Mouse (Mus musculus) ES-Bruce4 (cell line): ENCODE data around the gene Rab1a. TPM values are rescaled to one million over a fixed set of nuclear protein-coding genes. Genes with fewer than 3 reads are reported as not detected.

Experiments
- H3K27ac ChIP-seq: 2 replicates; pipeline ENCODE4 v1.5.1; 2012; ENCODE audit warnings: low read length, inconsistent platforms; ENCODE audit not compliant: insufficient read depth
- H3K27me3 ChIP-seq: 2 replicates; pipeline ENCODE4 v1.6.1; 2012; ENCODE audit warnings: mild to moderate bottlenecking, low read length, inconsistent platforms; ENCODE audit not compliant: control insufficient read depth, poor library complexity, insufficient read depth, severe bottlenecking
- H3K36me3 ChIP-seq: 2 replicates; pipeline ENCODE4 v1.6.1; 2012; ENCODE audit warnings: inconsistent platforms, mild to moderate bottlenecking, low read length, moderate library complexity; ENCODE audit not compliant: control insufficient read depth, poor library complexity, insufficient read depth, severe bottlenecking
- H3K4me1 ChIP-seq: one replicate; pipeline ENCODE4 v1.8.1; 2011; ENCODE audit warnings: low read length; ENCODE audit not compliant: control insufficient read depth, insufficient read depth
- H3K4me3 ChIP-seq: 2 replicates; pipeline ENCODE4 v1.5.1; 2011; ENCODE audit warnings: low read depth, mild to moderate bottlenecking, low read length
- H3K9ac ChIP-seq: 2 replicates; pipeline ENCODE4 v1.6.1; 2012; ENCODE audit warnings: low read depth, mild to moderate bottlenecking, inconsistent platforms; ENCODE audit not compliant: poor library complexity, severe bottlenecking
- H3K9me3 ChIP-seq: replicated peaks from 2 replicates; pipeline ENCODE4 v1.6.1; 2012; ENCODE audit warnings: mild to moderate bottlenecking, low read length, inconsistent platforms; ENCODE audit not compliant: control insufficient read depth, poor library complexity, insufficient read depth, severe bottlenecking
- CTCF ChIP-seq: IDR thresholded peaks from one replicate; pipeline ENCODE4 v1.8.1; 2011; ENCODE audit warnings: low read depth, low read length
- EP300 ChIP-seq: IDR thresholded peaks from 2 replicates; pipeline ENCODE4 v1.6.1; 2011; ENCODE audit warnings: low read depth, low read length; ENCODE audit not compliant: insufficient read depth
- POLR2A ChIP-seq: IDR thresholded peaks from one replicate; pipeline ENCODE4 v1.8.1; 2011; ENCODE audit warnings: low read length; ENCODE audit not compliant: insufficient read depth
- polyA plus RNA-seq: library from polyadenylated mRNA; stranded (reverse); fragments of >200 nt; gene quantifications from 2 replicates; pipeline ENCODE4 v1.2.4, GENCODE M21; 2011; ENCODE audit warnings: low read depth; ENCODE audit not compliant: missing spikeins, insufficient read depth, insufficient read length

The Rab1a gene
- polyA plus RNA-seq, 1 experiment = 407 TPM

- Histone ChIP-seq H3K4me3 (no peak overlapping the region), H3K4me1 (peaks cover 5% of the 10 kb centered on the region), H3K36me3 (peaks cover 86% of the 10 kb centered on the region), H3K27ac (peak overlapping the region; percentile 95), H3K9me3 (0 out of 2 replicates have a peak, but pooled peaks cover 6% of the 10 kb centered on the region), H3K27me3 (no peaks in the 10 kb centered on the region), H3K9ac (no peak overlapping the region)
- TF ChIP-seq POLR2A (no peak), CTCF (no peak), EP300 (no peak)
Measured at GRCm38 (mm10) chr11:20237018-20237417, 35.8 kb downstream of the Rab1a start.

DNA sequence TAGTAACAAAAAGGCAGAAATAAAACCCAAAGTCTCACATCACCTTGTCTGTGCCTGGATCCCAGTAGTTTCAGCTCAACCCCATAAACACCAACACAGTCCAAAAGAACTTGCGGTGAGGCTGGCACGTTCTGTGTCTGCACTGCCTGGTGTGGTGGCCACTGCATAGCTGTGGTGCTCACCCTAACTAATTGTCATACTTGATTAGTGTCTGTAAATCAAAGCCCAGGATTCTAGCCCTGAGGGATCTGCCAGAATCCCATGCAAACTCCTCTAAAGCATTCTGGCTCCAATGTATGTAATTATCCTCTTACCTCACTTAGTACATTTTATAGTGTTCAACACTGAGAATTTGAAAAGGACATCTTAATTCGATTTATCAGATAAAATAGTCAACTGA lies 36.7 kb downstream of the Rab1a start:
- peaks cover 81% of the 10 kb centered on the region for H3K36me3 ChIP-seq
- H3K4me1 ChIP-seq = peaks cover 8% of the 10 kb centered on the region
- H3K9ac ChIP-seq = no peak overlapping the region
- H3K9me3 ChIP-seq = 0 out of 2 replicates have a peak, but pooled peaks cover 7% of the 10 kb centered on the region
- no peak overlapping the region for H3K4me3 ChIP-seq
- H3K27ac ChIP-seq = peak overlapping the region; percentile 70
- H3K27me3 ChIP-seq = no peaks in the 10 kb centered on the region
- TF ChIP-seq POLR2A (no peak), CTCF (no peak), EP300 (no peak)

GRCm38 (mm10) chr11:20239279-20239861 lies 38.1 kb downstream of the Rab1a start:
- Histone ChIP-seq H3K4me1 (peaks cover 13% of the 10 kb centered on the region), H3K36me3 (peaks cover 72% of the 10 kb centered on the region), H3K27me3 (no peaks in the 10 kb centered on the region), H3K27ac (0 out of 2 replicates have a peak overlapping the region, but pooled peaks have one; percentile 10), H3K4me3 (no peak overlapping the region), H3K9me3 (0 out of 2 replicates have a peak, but pooled peaks cover 7% of the 10 kb centered on the region), H3K9ac (no peak overlapping the region)
- TF ChIP-seq CTCF = no peak
- TF ChIP-seq POLR2A = no peak
- no peak for TF ChIP-seq EP300

DNA sequence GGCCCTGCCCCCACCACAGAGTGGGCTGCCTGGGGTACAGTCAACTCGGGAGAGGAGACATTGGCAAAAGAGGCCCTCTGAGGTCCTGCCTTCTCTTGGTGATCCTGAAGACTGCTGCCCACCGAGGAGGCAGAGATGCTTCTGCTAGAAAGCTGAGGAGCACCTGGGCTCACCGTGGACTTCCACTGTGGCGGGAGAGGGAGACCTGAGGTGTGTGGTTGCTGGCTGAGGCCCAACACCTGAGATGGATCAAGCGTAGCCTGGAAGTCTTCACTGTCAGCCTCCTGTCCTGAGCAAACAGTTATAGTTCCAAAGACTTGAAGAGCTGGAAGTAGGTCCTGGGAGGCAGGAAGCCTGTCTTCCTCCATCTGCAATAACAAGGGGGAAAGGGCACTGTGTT lies 39.1 kb downstream of the Rab1a start:
- TF ChIP-seq EP300 (no peak), CTCF (no peak), POLR2A (no peak)
- Histone ChIP-seq H3K36me3 (peaks cover 63% of the 10 kb centered on the region), H3K9me3 (0 out of 2 replicates have a peak, but pooled peaks cover 7% of the 10 kb centered on the region)

GRCm38 (mm10) chr11:20241311-20241710 lies 40.1 kb downstream of the Rab1a start:
- no peak for TF ChIP-seq EP300
- TF ChIP-seq CTCF = no peak
- no peak for TF ChIP-seq POLR2A
- 0 out of 2 replicates have a peak, but pooled peaks cover 7% of the 10 kb centered on the region for H3K9me3 ChIP-seq
- H3K4me1 ChIP-seq = peaks cover 16% of the 10 kb centered on the region
- H3K27ac ChIP-seq = no peak overlapping the region
- peaks cover 55% of the 10 kb centered on the region for H3K36me3 ChIP-seq
- H3K4me3 ChIP-seq = no peak overlapping the region
- no peaks in the 10 kb centered on the region for H3K27me3 ChIP-seq
- H3K9ac ChIP-seq = no peak overlapping the region

More for the DNA sequence above, 39.1 kb downstream of the Rab1a start:
- Histone ChIP-seq H3K27me3 (no peaks in the 10 kb centered on the region), H3K9ac (no peak overlapping the region), H3K4me3 (no peak overlapping the region), H3K4me1 (peaks cover 16% of the 10 kb centered on the region), H3K27ac (0 out of 2 replicates have a peak overlapping the region, but pooled peaks have one; percentile 10)

DNA sequence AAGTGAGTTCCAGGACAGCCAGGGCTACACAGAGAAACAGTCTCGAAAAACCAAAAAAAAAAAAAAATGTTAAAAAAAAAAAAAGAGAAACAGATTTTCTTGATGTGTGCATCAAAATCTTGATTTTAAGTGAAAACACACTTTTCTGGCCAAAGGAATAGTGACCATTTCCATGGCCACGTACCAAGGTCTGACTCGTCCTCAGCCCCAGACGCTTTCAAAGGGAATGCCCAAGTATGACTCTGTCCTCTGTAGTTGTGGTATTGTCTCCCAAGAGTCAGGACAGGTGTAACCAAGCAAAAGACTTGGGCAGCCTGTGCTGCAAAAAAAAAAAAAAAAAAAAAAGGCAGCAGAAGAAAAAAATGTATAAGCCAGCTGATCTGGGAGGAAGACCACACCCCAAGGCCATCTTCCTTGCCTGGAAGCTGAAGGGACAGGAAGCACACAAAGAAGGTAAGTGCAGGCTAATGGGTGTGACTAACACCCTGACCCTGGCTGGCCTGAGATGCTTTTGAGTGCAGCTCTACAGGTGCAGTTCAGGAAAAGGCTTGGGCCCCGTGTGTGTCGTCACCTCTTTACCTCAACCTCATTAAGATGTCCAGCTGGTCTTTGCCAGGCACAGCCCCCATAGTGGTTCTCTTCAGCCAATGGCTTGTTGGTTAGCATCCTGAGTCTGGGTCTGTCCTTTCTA lies 41.3 kb downstream of the Rab1a start:
- peak overlapping the region; percentile 67 for H3K27ac ChIP-seq
- peak; percentile 42; the same call in 1 of the 2 replicates for TF ChIP-seq EP300
- no peak for TF ChIP-seq POLR2A
- no peak overlapping the region for H3K4me3 ChIP-seq
- no peaks in the 10 kb centered on the region for H3K27me3 ChIP-seq
- 0 out of 2 replicates have a peak, but pooled peaks cover 7% of the 10 kb centered on the region for H3K9me3 ChIP-seq
- H3K36me3 ChIP-seq = peaks cover 43% of the 10 kb centered on the region
- no peak overlapping the region for H3K9ac ChIP-seq
- H3K4me1 ChIP-seq = peaks cover 13% of the 10 kb centered on the region
